In genomic region chr16:17502681-17503080, GRCm38 (mm10) we compare ENCODE assay signal across 24 mouse cellular contexts. TPM values are rescaled to one million over a fixed set of nuclear protein-coding genes. Genes with fewer than 3 reads are reported as not detected.
DNase-seq lines count a peak whose midpoint lies in the region; TF ChIP-seq lines count a peak whose summit lies in the region.
"Had no signal": no experiment of that assay in that cellular context is flagged by ENCODE, and none has a peak within 500 bp of the region (broad histone marks: within the 10 kb centered on the region; RNA-seq: fewer than 3 reads in every experiment).

No protein-coding gene starts in this region.

- no peaks in the 10 kb centered on the region for H3K9me3 ChIP-seq in heart, embryonic 10.5 days
- H3K9me3 ChIP-seq: embryonic facial prominence, embryonic 10.5 days; embryonic facial prominence, embryonic 12.5 days; forebrain, embryonic 13.5 days; forebrain, embryonic 15.5 days; G1E had no signal

- TF ChIP-seq POLR2A in bone marrow, adult 2 months (IDR thresholded peaks at IDR 0.05; ENCODE audit: borderline replicate concordance, control insufficient read depth, low read depth, low read length): 0 out of 2 replicates have a peak, but pooled peaks have one; percentile 16

- TF ChIP-seq CTCF in bone marrow, adult 2 months (IDR thresholded peaks at IDR 0.05; ENCODE audit: control insufficient read depth, insufficient read depth, low read length): no peak

- H3K4me1 ChIP-seq in heart, embryonic 10.5 days: peaks cover 17% of the 10 kb centered on the region
- no peaks in the 10 kb centered on the region for H3K4me1 ChIP-seq in bone marrow, adult 2 months (ENCODE audit: control insufficient read depth, insufficient read depth, low read length)
- H3K4me1 ChIP-seq: embryonic facial prominence, embryonic 12.5 days had no signal

- intact Hi-C loops in heart, postnatal 36 days (cut with DNase I): no loop called here

- peaks cover 22% of the 10 kb centered on the region; the same call in 1 of the 2 replicates for H3K27me3 ChIP-seq in heart, embryonic 10.5 days (ENCODE audit: insufficient read depth, poor library complexity, severe bottlenecking)
- H3K27me3 ChIP-seq: embryonic facial prominence, embryonic 12.5 days; forebrain, embryonic 15.5 days had no signal

- peak overlapping the region; percentile 47 for H3K27ac ChIP-seq in heart, embryonic 10.5 days
- H3K27ac ChIP-seq in bone marrow, adult 2 months (ENCODE audit: control insufficient read depth, insufficient read depth, low read depth, low read length, poor library complexity): no peak overlapping the region
- H3K27ac ChIP-seq: embryonic facial prominence, embryonic 10.5 days; embryonic facial prominence, embryonic 12.5 days; forebrain, embryonic 13.5 days; forebrain, embryonic 15.5 days had no signal

- H3K4me3 ChIP-seq in heart, embryonic 10.5 days: no peak overlapping the region
- no peak overlapping the region for H3K4me3 ChIP-seq in bone marrow, adult 2 months (replicated peaks; ENCODE audit: control insufficient read depth, low read depth, low read length)
- H3K4me3 ChIP-seq: embryonic facial prominence, embryonic 10.5 days; embryonic facial prominence, embryonic 12.5 days; forebrain, embryonic 13.5 days; forebrain, embryonic 15.5 days had no signal

- DNase-seq in heart, embryonic 10.5 days (ENCODE audit: low spot score): no peak
- DNase-seq in heart, postnatal 36 days: no peak
- peak; percentile 63 for DNase-seq in right cerebral cortex, adult 18-20 months
- DNase-seq in right cerebral cortex, postnatal 10 days (ENCODE audit: low spot score in 2 of 2): no peak
- DNase-seq in embryo, embryonic 11 days: no peak
- DNase-seq in Muller cell, postnatal 12 days (ENCODE audit: inconsistent ontology term): no peak
- DNase-seq: adrenal gland, adult 2 months; adrenal gland, postnatal 10 days; adrenal gland, postnatal 25 days; cerebellum, adult 11 months; cerebellum, adult 18-20 months; cerebellum, adult 8-10 months; cerebellum, adult 9-11 months; cerebellum, postnatal 14 days; cerebellum, postnatal 36 days; forebrain, postnatal 0 days had no signal

- H3K36me3 ChIP-seq in heart, embryonic 10.5 days: no peaks in the 10 kb centered on the region
- H3K36me3 ChIP-seq: embryonic facial prominence, embryonic 10.5 days; embryonic facial prominence, embryonic 12.5 days; forebrain, embryonic 15.5 days; G1E had no signal

- 57% methylated on average over 4 of the region's 4 CpGs for WGBS in heart, embryonic 10.5 days
- WGBS in bone marrow, adult 2 months: 61% methylated on average over 4 of the region's 4 CpGs

RNA-seq across cellular contexts. Expression of gene Lztr1, which starts 5.8 kb away (rescaled TPM):
- 60.0 and 69.8 TPM in 2 replicates for polyA plus RNA-seq in heart, embryonic 10.5 days (2016; fragmentation: Nextera tagmentation; extraction: Ambion mirVana)
- 10 to 100 TPM; 35.4 to 38.3 TPM for total RNA-seq in heart, postnatal 36 days (2021)
- polyA plus RNA-seq in bone marrow, adult 2 months (2011; ENCODE audit: insufficient read depth, insufficient read length, low replicate concordance, missing spikeins): 22.2 and 40.6 TPM in 2 replicates

RNA-seq across cellular contexts. Expression of gene Aifm3, which starts 13.3 kb away (rescaled TPM):
- 0.71 and 0.97 TPM in 2 replicates for polyA plus RNA-seq in heart, embryonic 10.5 days (2016; fragmentation: Nextera tagmentation; extraction: Ambion mirVana)
- total RNA-seq in heart, postnatal 36 days (2021): under 1 TPM in 1 of 2 experiments, not detected in 1; 0.11 TPM
- not detected in 2 replicates for polyA plus RNA-seq in bone marrow, adult 2 months (2011; ENCODE audit: insufficient read depth, insufficient read length, low replicate concordance, missing spikeins)
- total RNA-seq: common myeloid progenitor, adult 5-6 weeks had no signal
- polyA plus RNA-seq: C2C12, G1E had no signal

RNA-seq across cellular contexts. Expression of gene Thap7, which starts 28.3 kb away (rescaled TPM):
- 40.8 and 48.4 TPM in 2 replicates for polyA plus RNA-seq in heart, embryonic 10.5 days (2016; fragmentation: Nextera tagmentation; extraction: Ambion mirVana)
- total RNA-seq in heart, postnatal 36 days (2021): 10 to 100 TPM; 14.7 to 14.8 TPM
- 13.6 and 31.8 TPM in 2 replicates for polyA plus RNA-seq in bone marrow, adult 2 months (2011; ENCODE audit: insufficient read depth, insufficient read length, low replicate concordance, missing spikeins)

RNA-seq across cellular contexts. Expression of gene Crkl, which starts 50.9 kb away (rescaled TPM):
- 52.6 and 68.9 TPM in 2 replicates for polyA plus RNA-seq in heart, embryonic 10.5 days (2016; fragmentation: Nextera tagmentation; extraction: Ambion mirVana)
- 10 to 100 TPM; 23.4 to 27.4 TPM for total RNA-seq in heart, postnatal 36 days (2021)
- polyA plus RNA-seq in bone marrow, adult 2 months (2011; ENCODE audit: insufficient read depth, insufficient read length, low replicate concordance, missing spikeins): 10.5 and 18.7 TPM in 2 replicates

RNA-seq across cellular contexts. Expression of gene Lrrc74b, which starts 58.4 kb away (rescaled TPM):
- 0.12 and 0.26 TPM in 2 replicates for polyA plus RNA-seq in heart, embryonic 10.5 days (2016; fragmentation: Nextera tagmentation; extraction: Ambion mirVana)
- under 1 TPM in 1 of 2 experiments, not detected in 1; 0.19 TPM for total RNA-seq in heart, postnatal 36 days (2021)
- polyA plus RNA-seq in bone marrow, adult 2 months (2011; ENCODE audit: insufficient read depth, insufficient read length, low replicate concordance, missing spikeins): not detected in 2 replicates
- total RNA-seq: adrenal gland, adult 2 months had no signal
- polyA plus RNA-seq: adrenal gland, adult 2 months; embryonic facial prominence, embryonic 12.5 days had no signal
